Mouse (Mus musculus) adrenal gland, postnatal 4 days (tissue): ENCODE measurements around the gene Prkce. TPM values are rescaled to one million over a fixed set of nuclear protein-coding genes. Genes with fewer than 3 reads are reported as not detected.
A peak's percentile ranks its signal among the peaks of the same experiment; 100 is the strongest.

ENCODE experiments used
- DNase-seq, 2 experiments: peaks; one replicate each; pipeline ENCODE4 v3.0.0; 2021 to 2022; ENCODE audit warnings: low spot score in 2 of 2, mixed read lengths in 2 of 2
- total RNA-seq, 2 experiments: library from RNA; stranded (reverse); gene quantifications; 2 replicates each; pipeline ENCODE4 v1.2.3; 2021

Prkce gene
- total RNA-seq, 2 experiments from 2014 or later = 25.2 to 27.4 TPM

DNA sequence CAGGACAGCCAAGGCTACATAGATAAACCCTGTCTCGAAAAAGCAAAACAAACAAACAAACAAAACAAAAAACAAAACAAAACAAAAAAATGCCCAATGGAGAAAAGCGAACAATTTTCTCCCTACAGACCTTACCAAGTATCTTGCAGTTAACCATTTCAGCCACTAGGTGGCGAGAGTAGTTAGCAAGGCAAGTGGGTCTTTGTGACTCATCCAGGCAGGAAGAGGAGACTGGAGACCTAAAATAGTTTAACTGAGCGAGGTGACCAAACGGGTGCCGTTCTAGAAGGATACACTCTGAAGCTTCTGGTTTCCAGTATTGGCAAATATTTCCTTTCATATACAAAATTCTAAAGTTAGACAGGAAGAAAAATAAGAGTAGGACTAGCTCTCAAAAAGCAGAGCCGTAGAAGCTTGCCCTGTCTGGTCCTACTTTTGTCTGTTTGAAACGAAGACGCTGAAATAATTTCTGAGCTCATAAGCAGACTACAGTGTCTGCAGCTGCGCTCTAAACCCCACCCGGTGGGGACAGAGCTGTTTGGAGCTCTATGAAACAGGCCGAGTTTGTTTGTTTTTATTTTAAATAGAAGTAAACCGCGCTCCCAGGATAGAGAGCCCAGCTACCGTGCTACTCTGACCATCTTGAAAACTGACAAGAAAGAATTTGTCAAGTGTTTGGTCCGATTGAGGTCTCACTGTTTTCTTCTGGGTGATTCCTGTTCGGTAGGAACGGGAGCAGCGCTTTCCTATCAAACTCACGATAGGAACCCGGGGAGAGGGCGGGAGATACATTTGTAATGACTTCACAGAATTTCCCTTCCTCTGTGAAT, 368.5 kb downstream of the Prkce start:
- peak in 1 of 2 experiments; percentile 53 for DNase-seq

DNA sequence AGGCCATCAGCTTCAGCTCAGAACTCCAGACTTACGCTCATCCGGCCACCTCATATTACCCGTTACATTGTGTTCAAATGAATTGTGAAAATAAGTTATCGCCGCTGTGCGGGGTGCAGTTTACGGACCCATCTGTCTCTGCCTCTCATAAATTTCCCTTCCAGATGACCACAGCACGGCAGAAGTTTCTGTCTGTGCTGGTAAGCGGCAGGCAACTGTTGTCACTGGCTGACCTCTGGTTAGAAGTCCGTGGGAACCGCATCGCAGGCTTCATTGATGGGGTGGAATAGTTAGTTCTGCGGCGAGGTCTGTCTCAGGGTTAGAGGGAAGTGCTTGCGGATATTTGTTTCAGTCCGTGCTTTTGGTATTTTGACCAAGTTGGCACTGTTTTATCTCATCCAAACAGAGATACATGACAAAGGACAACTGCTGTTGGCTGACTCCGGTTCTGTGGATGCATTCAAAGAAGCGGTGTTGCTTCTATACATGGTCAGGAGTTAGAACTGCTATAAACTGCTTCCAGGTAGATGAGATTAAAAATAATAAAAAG, 372.4 kb downstream of the Prkce start:
- DNase-seq = no peak

GRCm38 (mm10) chr17:86546529-86546928, 378.9 kb downstream of the Prkce start:
- no peak for DNase-seq

DNA sequence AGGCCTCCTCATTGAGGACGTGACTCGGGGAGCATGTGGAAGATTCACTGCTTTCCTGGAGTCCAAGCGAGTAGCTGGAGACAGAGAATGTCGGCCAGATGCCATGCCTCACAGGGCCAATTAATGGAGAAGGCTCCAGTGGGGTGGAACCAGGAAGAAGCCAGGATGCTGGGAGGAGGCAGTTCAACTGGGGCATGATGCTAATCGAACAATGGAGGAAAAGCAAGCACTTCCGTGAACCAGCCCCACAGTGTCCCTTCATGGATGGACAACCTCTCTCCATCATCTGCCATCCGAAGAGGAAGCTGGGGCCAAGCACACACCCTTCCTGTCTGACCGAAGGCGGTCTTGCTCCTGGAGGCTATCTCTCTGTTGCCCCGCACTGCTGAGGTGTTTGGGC, 381.5 kb downstream of the Prkce start:
- DNase-seq = no peak

- no peak for DNase-seq
Observed at GRCm38 (mm10) chr17:86551561-86551960, 384.0 kb downstream of the Prkce start.

- DNase-seq = no peak
Observed at GRCm38 (mm10) chr17:86551995-86552394, 384.4 kb downstream of the Prkce start.

DNA sequence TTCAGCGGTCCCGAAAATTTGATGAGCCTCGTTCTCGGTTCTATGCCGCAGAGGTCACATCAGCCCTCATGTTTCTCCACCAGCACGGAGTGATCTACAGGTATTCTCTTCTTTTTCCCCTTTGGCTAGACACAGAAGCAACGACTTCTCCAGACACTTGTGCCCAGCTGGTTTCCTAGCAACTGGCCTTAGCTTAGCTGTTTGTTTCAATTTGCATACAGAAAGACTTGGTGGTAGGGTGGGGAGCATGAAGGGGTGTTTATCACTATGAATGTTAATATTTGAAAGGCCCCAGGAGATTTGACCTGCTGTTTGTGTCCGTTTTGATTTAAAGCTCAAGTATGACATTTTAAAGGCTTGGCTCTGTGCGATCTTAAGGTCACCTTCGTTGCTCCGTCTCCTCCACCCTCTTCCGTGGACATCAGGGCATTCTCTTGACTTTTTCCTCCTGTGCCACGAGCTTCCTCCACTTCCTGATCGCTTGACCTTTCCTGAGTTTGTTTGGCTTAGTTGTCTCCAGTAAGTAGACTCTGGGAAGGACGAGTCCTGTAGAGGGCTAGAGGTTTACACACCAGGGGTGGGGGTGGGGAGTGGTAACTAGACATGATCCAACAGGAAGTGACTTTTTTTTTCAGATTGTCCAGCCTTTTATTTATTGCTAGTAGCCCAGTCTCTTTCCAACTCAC, 391.8 kb downstream of the Prkce start:
- DNase-seq = no peak

GRCm38 (mm10) chr17:86560499-86560898, 392.9 kb downstream of the Prkce start:
- no peak for DNase-seq

DNA sequence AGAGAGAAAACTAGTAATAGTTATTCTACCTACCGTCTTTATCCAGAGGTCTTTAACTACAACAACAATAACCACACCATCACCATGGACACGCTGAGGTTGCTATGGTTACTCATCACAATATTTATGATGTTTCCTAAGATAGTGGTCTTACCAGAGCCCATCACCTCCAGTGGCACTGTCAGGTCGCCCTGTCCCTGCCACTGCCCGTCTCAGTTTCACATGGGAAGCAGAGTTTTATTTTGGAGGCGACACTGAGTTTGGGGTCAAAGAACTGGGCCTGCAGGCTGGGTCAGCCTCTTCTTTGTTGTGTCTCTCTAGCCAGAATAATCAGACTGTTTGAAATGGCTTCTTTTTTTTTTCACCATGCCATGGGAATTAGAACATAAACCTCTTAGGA, 402.9 kb downstream of the Prkce start:
- no peak for DNase-seq

- no peak for DNase-seq
Observed at GRCm38 (mm10) chr17:86571266-86571665, 403.7 kb downstream of the Prkce start.

DNA sequence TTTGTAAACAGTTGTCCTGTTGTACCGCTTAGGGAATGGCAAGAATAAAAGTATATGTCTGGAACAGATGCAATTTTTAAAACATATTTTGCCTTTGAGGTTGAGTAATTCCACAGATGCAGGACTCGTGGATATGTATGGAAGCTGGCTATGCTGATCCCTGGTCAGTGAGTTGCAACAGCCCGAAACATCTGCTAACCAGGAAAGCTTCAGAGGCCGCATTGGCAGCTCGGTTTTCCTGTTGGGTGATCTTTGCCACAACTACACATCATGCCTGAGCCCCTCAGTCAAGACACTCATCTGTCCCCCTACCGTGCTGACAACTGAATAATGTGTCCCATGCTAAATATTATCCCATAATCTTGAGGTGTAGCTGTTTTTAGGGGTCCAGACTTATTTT, 404.6 kb downstream of the Prkce start:
- no peak for DNase-seq

DNA sequence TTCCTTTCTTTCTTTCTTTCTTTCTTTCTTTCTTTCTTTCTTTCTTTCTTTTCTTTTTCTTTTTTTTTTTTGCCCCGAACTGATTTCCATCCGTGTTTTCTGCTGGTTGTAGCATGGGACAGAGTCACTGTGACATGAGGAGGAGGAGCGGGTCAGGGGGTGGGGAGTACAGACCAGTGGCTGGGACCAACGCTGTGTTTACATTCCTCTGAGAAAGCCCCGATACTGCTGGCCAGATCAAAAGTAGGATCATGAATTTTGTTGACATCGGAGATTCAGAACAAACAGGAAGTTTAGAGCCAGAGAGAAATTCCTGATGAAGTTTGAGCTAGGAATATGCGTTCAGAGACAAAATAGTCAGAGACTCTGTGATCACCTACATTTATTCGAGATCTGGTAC, 405.0 kb downstream of the Prkce start:
- DNase-seq = no peak

DNA sequence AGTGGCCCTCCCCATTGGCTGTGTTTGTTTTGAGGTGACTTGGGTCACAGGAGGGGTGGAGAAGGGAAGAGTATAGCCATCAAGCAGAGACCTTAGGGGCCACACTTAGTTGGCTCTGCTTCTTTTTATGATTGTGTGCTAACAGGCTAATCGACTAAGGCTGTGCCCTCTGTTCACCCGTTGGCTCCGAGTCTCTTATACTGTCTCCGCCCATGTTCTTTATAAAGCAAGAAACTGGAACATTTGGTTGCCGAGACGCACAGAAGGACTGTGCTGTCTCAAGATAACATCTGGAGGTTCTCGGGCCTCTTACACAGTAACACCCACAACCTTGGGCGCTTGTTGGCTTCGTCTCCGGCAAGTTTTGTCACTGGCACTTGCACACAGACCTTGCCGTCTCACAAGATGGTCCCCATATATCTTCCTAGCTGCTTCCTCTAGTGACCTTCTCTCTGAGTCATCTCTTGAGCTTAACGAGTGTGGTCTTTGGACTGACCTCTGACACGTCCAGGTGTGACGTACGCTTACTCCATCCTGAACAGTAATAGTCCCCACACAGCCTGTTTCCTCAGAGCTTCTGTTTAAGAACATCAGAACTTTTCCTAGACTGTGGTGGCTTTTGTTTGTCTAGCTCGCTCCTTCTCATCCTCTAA, 406.1 kb downstream of the Prkce start:
- no peak for DNase-seq

DNA sequence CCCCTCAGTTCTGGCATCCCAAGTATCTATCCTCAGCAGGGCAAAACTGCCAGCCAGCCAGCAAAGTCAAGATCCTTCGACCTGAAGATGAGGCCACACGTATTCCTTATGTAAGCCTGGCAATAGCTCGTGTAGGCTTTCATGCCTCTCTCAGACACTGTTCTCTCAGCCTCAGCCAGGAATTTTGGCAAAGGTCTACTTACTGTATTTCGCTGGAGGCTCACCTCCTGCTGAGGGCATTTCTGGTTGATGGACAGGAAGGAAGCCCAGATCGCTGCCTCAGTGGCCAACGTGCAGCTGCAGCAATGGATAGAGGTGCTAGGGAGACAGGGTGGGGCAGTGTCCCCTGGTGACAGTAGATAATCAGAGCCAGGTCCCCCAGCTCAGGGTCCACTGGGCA, 413.1 kb downstream of the Prkce start:
- DNase-seq = no peak

DNA sequence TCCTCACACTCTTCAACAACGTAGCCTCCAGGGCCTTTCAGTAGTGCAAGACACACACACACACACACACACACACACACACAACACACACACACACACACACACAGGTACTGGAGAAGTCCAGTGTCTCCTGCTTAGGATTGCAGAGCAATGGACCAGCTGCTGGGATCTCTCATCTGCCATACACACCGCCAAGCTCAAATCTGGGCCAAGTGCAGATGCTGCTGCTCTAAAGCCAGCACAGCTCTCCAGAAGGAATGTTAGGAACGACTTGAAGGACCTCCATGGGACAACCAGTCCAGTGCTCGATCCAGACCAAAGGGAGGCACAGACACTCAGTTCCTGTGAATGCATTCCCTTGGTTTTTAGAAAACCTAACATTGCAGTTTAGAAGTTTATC, 414.8 kb downstream of the Prkce start:
- DNase-seq = no peak

- no peak for DNase-seq
Observed at GRCm38 (mm10) chr17:86586441-86586840, 418.9 kb downstream of the Prkce start.

DNA sequence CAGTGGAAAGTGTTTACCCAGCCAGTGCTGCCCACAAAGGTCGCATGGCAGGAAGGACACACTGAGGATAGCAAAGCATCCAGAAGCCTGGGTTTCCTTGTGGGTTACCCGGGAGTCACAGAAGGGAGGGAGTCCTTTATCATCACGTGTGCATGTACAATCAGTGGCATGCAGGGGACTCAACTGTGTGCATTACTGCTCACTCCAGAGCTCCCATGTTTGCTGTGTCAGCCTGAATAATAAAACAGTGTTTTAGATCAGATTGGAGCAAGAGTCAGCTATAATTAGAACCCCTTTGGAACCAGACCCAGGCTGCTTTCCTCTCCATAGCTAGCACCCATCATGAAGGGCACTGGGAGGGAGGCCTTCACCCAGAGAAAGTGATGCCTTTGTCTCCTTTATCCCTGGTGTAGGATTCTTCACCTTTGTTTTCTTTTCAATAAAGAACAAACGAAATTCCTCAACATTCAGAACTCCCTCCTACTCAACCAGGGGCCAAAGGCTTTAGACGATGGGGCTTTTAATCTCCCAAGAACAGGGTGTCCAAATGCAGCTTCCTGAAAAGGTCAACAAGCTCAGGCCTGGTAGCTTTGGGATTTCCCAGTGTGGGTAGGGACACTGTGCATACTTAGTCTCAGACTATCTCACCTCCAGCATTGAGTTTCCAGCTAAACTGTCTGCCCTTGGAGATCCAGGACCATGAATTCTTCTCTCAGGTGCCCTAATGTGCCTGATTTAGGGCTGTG, 421.3 kb downstream of the Prkce start:
- DNase-seq = no peak

- DNase-seq = no peak
Observed at GRCm38 (mm10) chr17:86589681-86590080, 422.1 kb downstream of the Prkce start.

DNA sequence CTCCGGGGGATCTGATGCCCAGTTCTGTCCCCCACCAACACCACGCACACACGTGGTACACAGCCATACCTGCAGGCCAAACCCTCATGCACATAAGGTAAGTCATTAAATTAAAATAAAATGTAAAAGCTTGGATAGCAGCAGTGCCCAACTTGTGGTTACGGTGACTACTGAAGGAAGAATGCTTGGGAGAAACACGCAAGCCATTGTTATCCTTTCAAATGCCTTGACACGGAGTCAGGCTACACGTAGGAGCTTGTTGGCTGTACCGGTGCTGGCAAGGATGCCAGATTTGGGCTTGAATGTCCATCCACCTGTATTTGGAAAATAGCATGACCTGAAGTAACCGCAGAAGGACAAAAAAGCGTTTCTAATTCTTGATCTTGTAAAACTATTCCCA, 423.7 kb downstream of the Prkce start:
- DNase-seq = no peak

DNA sequence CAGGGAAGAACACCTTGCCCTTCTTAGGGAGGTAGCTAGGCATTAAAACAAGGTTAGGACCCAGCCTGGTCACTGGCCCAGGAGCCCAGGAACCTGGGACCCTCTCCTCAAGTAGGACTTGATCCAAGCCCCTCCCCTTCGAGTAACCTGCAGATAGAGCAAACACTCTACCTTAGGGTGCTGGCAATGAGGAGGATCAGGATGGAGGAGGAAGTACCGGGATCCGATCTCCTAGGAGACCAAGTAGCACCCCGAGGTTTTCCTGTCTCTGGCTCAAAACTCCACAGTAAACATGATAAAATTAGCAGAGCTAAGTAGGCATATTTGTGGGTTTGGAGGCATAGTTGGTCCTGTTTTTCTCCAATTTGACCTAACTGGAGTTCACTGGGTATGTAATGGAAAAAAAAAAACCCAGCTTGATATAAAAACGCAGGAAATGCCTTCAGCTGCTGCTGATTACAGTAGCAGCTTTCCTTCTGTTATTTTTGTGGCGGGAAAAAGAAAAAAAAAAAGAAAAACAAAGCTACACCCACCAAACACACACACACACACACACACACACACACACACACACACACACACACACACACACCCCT, 425.5 kb downstream of the Prkce start:
- DNase-seq = no peak

DNA sequence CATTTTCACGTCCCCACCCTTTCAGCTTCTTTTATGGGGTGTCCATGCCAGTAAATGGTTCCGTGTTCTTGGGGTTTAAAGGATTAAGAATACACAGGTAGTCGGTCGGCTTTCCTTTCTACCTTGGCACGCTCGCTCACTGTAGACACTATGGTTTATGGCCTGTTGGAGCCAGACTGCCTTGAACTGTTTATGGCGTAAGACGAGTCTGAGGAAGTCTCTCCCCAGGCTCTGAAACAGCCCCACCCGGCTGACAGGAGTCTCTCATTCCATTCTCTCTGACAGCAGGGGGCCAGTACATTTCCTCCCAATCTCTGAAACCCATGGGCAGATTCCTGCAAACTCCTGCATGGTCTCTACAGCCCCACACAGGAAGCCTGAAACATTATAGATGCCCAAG, 427.9 kb downstream of the Prkce start:
- DNase-seq = no peak
